Mouse (Mus musculus): ENCODE measurements at regions not wholly inside any gene's neighbourhood (a gene's known extent, or its start where the extent isn't known, plus 50 kb on each side); places are given as distances from the start of the nearest gene placed in this dataset.

DNA sequence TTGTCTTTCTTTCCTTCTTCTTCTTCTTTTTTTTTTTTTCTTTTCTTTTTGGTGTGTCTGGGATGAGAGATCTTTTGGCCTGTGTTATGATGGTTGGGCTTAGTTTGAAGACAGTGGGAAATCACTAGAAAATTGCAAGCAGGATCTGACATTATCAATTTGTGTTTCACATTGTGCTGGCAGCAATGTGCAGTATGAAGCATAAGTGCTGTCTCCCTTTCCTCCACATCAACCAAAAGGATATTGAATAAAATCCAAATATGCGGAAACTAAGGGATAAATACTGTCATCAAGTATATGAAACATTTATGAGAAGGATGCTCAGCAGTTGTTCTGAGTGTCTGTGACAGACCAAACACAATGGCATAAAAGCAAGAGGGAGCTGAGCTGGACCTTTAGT, 1144.4 kb upstream of the Zeb2 start:
- Histone ChIP-seq H3K4me3 (ENCODE audit: extremely low read depth, insufficient read depth, insufficient read length) (no peak overlapping the region), H3K4me1 (ENCODE audit: control insufficient read depth, insufficient read depth, insufficient read length) (no peaks in the 10 kb centered on the region), H3K36me3 (ENCODE audit: control insufficient read depth, insufficient read depth, low read length) (no peaks in the 10 kb centered on the region), H3K27me3 (ENCODE audit: control insufficient read depth, insufficient read depth, low read length) (no peaks in the 10 kb centered on the region), H3K27ac (ENCODE audit: insufficient read depth, low read length) (no peak overlapping the region)
- 98% methylated on average over 1 of the region's 1 CpGs for WGBS
- DNase-seq (ENCODE audit: low read depth in 1 of 2, low spot score in 2 of 2) = no peak
- no peak for TF ChIP-seq POLR2A (IDR thresholded peaks at IDR 0.05; ENCODE audit: low read depth, low read length)
- TF ChIP-seq CTCF (IDR thresholded peaks at IDR 0.05; ENCODE audit: extremely low read depth, insufficient read depth, insufficient read length, insufficient replicate concordance) = no peak

DNA sequence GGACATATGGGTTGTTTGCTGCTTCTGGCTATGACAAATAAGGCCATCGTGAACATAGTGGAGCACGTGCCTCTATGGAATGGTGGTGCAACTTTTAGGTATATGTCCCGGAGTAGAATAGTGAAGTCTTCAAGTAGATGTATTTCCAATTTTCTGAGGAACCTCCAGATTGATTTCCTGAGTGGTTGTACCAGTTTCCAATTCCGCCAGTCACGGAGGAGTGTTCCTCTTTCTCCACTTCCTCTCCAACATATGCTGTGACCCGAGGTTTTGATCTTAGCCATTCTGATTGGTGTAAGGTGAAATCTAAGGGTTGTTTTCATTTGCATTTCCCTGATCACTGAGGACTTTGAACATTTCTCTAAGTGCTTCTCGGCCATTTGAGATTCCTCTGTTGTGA, 1134.4 kb upstream of the Zeb2 start:
- WGBS = 61% methylated on average over 7 of the region's 7 CpGs
- no peak for DNase-seq (ENCODE audit: low read depth in 1 of 2, low spot score in 2 of 2)
- Histone ChIP-seq H3K4me1 (ENCODE audit: control insufficient read depth, insufficient read depth, insufficient read length) (no peaks in the 10 kb centered on the region), H3K4me3 (ENCODE audit: extremely low read depth, insufficient read depth, insufficient read length) (no peak overlapping the region), H3K27ac (ENCODE audit: insufficient read depth, low read length) (no peak overlapping the region), H3K36me3 (ENCODE audit: control insufficient read depth, insufficient read depth, low read length) (no peaks in the 10 kb centered on the region), H3K27me3 (ENCODE audit: control insufficient read depth, insufficient read depth, low read length) (no peaks in the 10 kb centered on the region)
- TF ChIP-seq CTCF (IDR thresholded peaks at IDR 0.05; ENCODE audit: extremely low read depth, insufficient read depth, insufficient read length, insufficient replicate concordance) (no peak), POLR2A (IDR thresholded peaks at IDR 0.05; ENCODE audit: low read depth, low read length) (no peak)

DNA sequence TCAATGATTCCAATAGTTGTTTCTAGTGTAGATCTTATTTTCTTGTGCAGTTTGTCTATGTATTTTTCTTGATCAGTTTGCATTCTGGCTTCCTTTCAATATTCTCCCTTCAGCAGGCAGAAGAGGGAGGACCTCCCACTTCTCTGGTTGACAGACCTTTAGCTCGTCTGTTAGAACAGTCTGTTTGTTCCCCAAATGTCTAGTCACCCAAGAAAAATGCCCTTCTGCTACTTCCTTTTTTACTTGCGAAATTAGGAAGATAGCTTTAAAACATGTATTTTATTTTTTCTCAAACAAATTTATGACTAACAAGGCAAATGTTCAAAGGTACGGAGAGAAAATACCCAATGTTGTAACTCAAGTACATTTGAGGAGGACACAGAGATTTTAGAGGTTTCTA, 1128.5 kb upstream of the Zeb2 start:
- H3K27ac ChIP-seq (ENCODE audit: insufficient read depth, low read length) = no peak overlapping the region
- no peaks in the 10 kb centered on the region for H3K4me1 ChIP-seq (ENCODE audit: control insufficient read depth, insufficient read depth, insufficient read length)
- 7% methylated on average over 3 of the region's 3 CpGs for WGBS
- H3K36me3 ChIP-seq (ENCODE audit: control insufficient read depth, insufficient read depth, low read length) = no peaks in the 10 kb centered on the region
- no peaks in the 10 kb centered on the region for H3K27me3 ChIP-seq (ENCODE audit: control insufficient read depth, insufficient read depth, low read length)
- peak; percentile 1 to 4 for DNase-seq (ENCODE audit: low read depth in 1 of 2, low spot score in 2 of 2)
- TF ChIP-seq POLR2A (IDR thresholded peaks at IDR 0.05; ENCODE audit: low read depth, low read length) (no peak), CTCF (IDR thresholded peaks at IDR 0.05; ENCODE audit: extremely low read depth, insufficient read depth, insufficient read length, insufficient replicate concordance) (no peak)
- no peak overlapping the region for H3K4me3 ChIP-seq (ENCODE audit: extremely low read depth, insufficient read depth, insufficient read length)

DNA sequence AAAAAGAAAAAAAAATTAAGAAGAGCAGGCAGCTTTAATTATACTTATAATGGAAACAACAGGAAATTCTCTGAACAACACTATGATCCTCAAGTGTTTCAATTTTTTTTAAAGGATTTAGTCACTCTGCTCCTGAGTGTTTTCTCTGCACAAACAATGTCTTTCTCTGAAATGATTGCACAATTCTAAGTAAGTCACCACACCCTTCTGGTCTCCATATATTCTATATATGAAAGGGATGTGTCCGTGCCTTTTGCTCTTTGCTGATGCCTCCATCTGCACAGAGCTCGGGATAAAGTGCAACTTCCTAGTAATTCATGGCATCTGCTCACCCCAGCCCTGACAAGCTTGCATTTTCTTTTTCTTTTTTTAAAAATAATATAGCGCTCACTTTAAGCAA, 1127.5 kb upstream of the Zeb2 start:
- 90% methylated on average over 3 of the region's 3 CpGs for WGBS
- Histone ChIP-seq H3K4me1 (ENCODE audit: control insufficient read depth, insufficient read depth, insufficient read length) (no peaks in the 10 kb centered on the region), H3K4me3 (ENCODE audit: extremely low read depth, insufficient read depth, insufficient read length) (no peak overlapping the region), H3K27ac (ENCODE audit: insufficient read depth, low read length) (no peak overlapping the region), H3K36me3 (ENCODE audit: control insufficient read depth, insufficient read depth, low read length) (no peaks in the 10 kb centered on the region), H3K27me3 (ENCODE audit: control insufficient read depth, insufficient read depth, low read length) (no peaks in the 10 kb centered on the region)
- TF ChIP-seq CTCF (IDR thresholded peaks at IDR 0.05; ENCODE audit: extremely low read depth, insufficient read depth, insufficient read length, insufficient replicate concordance) = no peak
- TF ChIP-seq POLR2A (IDR thresholded peaks at IDR 0.05; ENCODE audit: low read depth, low read length) = no peak
- no peak for DNase-seq (ENCODE audit: low read depth in 1 of 2, low spot score in 2 of 2)

DNA sequence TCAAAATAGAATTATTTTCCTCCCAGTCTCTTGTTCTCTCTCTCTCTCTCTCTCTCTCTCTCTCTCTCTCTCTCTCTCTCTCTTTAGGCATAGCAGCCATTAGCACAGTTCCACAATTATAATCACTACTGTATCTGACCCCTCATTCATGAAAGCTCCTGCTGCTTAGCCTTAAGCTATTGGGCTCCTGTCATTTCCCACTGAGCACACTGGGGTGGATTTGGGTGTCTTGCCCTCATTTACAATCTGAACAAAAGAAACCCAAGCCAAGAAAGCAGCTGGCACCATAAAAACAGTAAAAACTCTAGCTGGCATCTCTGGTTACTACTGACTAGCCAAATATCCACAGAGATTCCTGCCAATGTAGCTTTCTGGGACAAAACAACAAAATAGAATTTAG, 1125.6 kb upstream of the Zeb2 start:
- Histone ChIP-seq H3K4me3 (ENCODE audit: extremely low read depth, insufficient read depth, insufficient read length) (no peak overlapping the region), H3K27ac (ENCODE audit: insufficient read depth, low read length) (no peak overlapping the region), H3K4me1 (ENCODE audit: control insufficient read depth, insufficient read depth, insufficient read length) (no peaks in the 10 kb centered on the region), H3K36me3 (ENCODE audit: control insufficient read depth, insufficient read depth, low read length) (no peaks in the 10 kb centered on the region), H3K27me3 (ENCODE audit: control insufficient read depth, insufficient read depth, low read length) (no peaks in the 10 kb centered on the region)
- TF ChIP-seq CTCF (IDR thresholded peaks at IDR 0.05; ENCODE audit: extremely low read depth, insufficient read depth, insufficient read length, insufficient replicate concordance) = no peak
- no peak for TF ChIP-seq POLR2A (IDR thresholded peaks at IDR 0.05; ENCODE audit: low read depth, low read length)
- no peak for DNase-seq (ENCODE audit: low read depth in 1 of 2, low spot score in 2 of 2)

DNA sequence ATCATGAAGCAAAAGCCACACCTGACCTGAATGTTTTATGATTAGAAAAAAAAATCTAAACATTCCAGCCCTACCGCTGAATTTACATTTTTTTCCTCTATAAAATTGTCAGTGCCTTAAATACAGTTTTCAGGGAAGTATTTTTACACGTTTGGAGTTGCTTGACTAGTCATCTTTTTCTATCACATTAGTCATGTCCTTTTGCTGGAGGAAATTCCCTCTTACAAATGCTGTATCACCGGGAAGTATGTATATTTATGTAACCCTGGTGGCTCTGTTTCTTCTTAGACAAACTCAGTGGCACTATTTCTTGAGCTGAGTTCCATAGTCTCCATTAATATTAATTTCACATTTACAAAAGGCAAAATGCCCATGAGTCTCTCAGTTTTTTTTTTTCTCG, 1122.7 kb upstream of the Zeb2 start:
- Histone ChIP-seq H3K36me3 (ENCODE audit: control insufficient read depth, insufficient read depth, low read length) (no peaks in the 10 kb centered on the region), H3K27me3 (ENCODE audit: control insufficient read depth, insufficient read depth, low read length) (no peaks in the 10 kb centered on the region), H3K27ac (ENCODE audit: insufficient read depth, low read length) (no peak overlapping the region), H3K4me1 (ENCODE audit: control insufficient read depth, insufficient read depth, insufficient read length) (no peaks in the 10 kb centered on the region), H3K4me3 (ENCODE audit: extremely low read depth, insufficient read depth, insufficient read length) (no peak overlapping the region)
- WGBS = 84% methylated on average over 4 of the region's 4 CpGs
- no peak for TF ChIP-seq CTCF (IDR thresholded peaks at IDR 0.05; ENCODE audit: extremely low read depth, insufficient read depth, insufficient read length, insufficient replicate concordance)
- no peak for TF ChIP-seq POLR2A (IDR thresholded peaks at IDR 0.05; ENCODE audit: low read depth, low read length)
- no peak for DNase-seq (ENCODE audit: low read depth in 1 of 2, low spot score in 2 of 2)

DNA sequence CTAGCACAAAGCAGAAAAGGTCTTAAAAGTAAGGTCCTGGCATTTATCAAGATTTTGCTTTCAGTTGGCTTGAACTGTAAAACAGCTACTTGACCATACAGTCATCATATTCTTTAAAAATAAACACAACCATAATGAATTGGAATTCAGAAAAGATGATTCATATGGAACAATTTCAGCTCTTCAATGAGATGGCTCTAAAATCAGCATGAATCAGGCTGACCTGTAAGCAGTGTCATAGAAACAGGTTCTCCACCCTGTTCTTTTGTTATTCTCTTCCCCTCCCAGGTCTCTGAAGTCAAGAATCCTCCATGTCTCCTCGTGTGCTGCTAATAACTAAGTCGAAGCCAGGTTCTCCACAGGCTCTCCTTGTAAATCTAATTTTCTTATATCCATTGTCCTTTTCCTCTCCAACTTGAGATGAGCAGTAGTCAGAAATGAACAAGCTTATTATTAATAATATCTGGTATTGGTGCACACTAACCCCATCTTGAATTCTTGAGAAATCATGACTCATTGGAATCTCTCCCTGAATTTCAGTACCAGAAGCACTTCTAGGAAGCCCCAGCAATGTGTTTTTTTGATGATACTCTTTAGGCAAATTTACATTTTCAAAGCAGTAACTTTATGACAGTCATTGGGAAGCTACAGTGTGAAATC, 1113.7 kb upstream of the Zeb2 start:
- WGBS = 80% methylated on average over 2 of the region's 2 CpGs
- Histone ChIP-seq H3K4me1 (ENCODE audit: control insufficient read depth, insufficient read depth, insufficient read length) (no peaks in the 10 kb centered on the region), H3K36me3 (ENCODE audit: control insufficient read depth, insufficient read depth, low read length) (no peaks in the 10 kb centered on the region), H3K27ac (ENCODE audit: insufficient read depth, low read length) (no peak overlapping the region), H3K27me3 (ENCODE audit: control insufficient read depth, insufficient read depth, low read length) (no peaks in the 10 kb centered on the region), H3K4me3 (ENCODE audit: extremely low read depth, insufficient read depth, insufficient read length) (no peak overlapping the region)
- no peak for DNase-seq (ENCODE audit: low read depth in 1 of 2, low spot score in 2 of 2)
- TF ChIP-seq POLR2A (IDR thresholded peaks at IDR 0.05; ENCODE audit: low read depth, low read length) = no peak
- no peak for TF ChIP-seq CTCF (IDR thresholded peaks at IDR 0.05; ENCODE audit: extremely low read depth, insufficient read depth, insufficient read length, insufficient replicate concordance)
